Comparison of ENCODE assay signal across 14 mouse cellular contexts in genomic region chr7:131687324-131687723, GRCm38 (mm10).
"Had no signal": no experiment of that assay in that cellular context is flagged by ENCODE, and none has a peak within 500 bp of the region (broad histone marks: within the 10 kb centered on the region; RNA-seq: fewer than 3 reads in every experiment).

No protein-coding gene starts in this region.

- H3K36me3 ChIP-seq: limb, embryonic 15.5 days; liver, embryonic 13.5 days; midbrain, embryonic 10.5 days; neural tube, embryonic 15.5 days had no signal

- H3K9me3 ChIP-seq: limb, embryonic 15.5 days; liver, embryonic 13.5 days; midbrain, embryonic 10.5 days; neural tube, embryonic 15.5 days had no signal

- H3K27me3 ChIP-seq: limb, embryonic 15.5 days; liver, embryonic 13.5 days; neural tube, embryonic 15.5 days had no signal

- H3K4me2 ChIP-seq: limb, embryonic 15.5 days; liver, embryonic 13.5 days; neural tube, embryonic 15.5 days had no signal

- DNase-seq: kidney, adult 11 months; kidney, adult 9 months; kidney, postnatal 36 days; liver, embryonic 13.5 days; midbrain, embryonic 14.5 days; right cerebral cortex, postnatal 4 days; spleen, adult 18-20 months; thymus, adult 18-20 months; thymus, postnatal 25 days had no signal

- H3K27ac ChIP-seq: kidney, postnatal 0 days; limb, embryonic 15.5 days; liver, embryonic 13.5 days; midbrain, embryonic 10.5 days; neural tube, embryonic 15.5 days had no signal

- H3K4me3 ChIP-seq: limb, embryonic 15.5 days; liver, embryonic 13.5 days; midbrain, embryonic 10.5 days; myocyte; neural tube, embryonic 15.5 days had no signal

- H3K4me1 ChIP-seq: limb, embryonic 15.5 days; liver, embryonic 13.5 days; midbrain, embryonic 10.5 days; neural tube, embryonic 15.5 days had no signal

- H3K9ac ChIP-seq: limb, embryonic 15.5 days; liver, embryonic 13.5 days; neural tube, embryonic 15.5 days had no signal
